Mouse (Mus musculus) stomach, embryonic 15.5 days (tissue): ENCODE measurements at regions not wholly inside any gene's neighbourhood (a gene's known extent, or its start where the extent isn't known, plus 50 kb on each side); places are given as distances from the start of the nearest gene placed in this dataset.
"Not testable (repeated sequence)": the region's sequence is repeated elsewhere in the genome, so short reads cannot be mapped to it uniquely, and the experiment has no call there.

Source experiments
- ATAC-seq: fragments of 200-750 bp; cut with Nextera tagmentation; 2 replicates; pipeline ENCODE4 v1.8.0; 2017; ENCODE audit warnings: low read depth, moderate number of reproducible peaks, moderate TSS enrichment; ENCODE audit not compliant: insufficient read depth, low FRiP score
- H3K27ac ChIP-seq: fragments of 300-500 bp; sonication (generic); 2 replicates; pipeline ENCODE4 v1.5.1; 2015; ENCODE audit warnings: mild to moderate bottlenecking, inconsistent platforms
- H3K27me3 ChIP-seq: fragments of 300-500 bp; sonication (generic); replicated peaks from 2 replicates; pipeline ENCODE4 v1.6.1; 2015; ENCODE audit warnings: inconsistent platforms
- H3K36me3 ChIP-seq: fragments of 300-500 bp; sonication (generic); 2 replicates; pipeline ENCODE4 v1.6.1; 2015; ENCODE audit warnings: inconsistent platforms
- H3K4me1 ChIP-seq: fragments of 300-500 bp; sonication (generic); 2 replicates; pipeline ENCODE4 v1.6.1; 2015; ENCODE audit warnings: inconsistent platforms
- H3K4me2 ChIP-seq: fragments of 300-500 bp; sonication (generic); 2 replicates; pipeline ENCODE4 v1.6.1; 2015; ENCODE audit warnings: mild to moderate bottlenecking, inconsistent platforms
- H3K4me3 ChIP-seq: fragments of 300-500 bp; sonication (generic); replicated peaks from 2 replicates; pipeline ENCODE4 v1.5.1; 2015; ENCODE audit warnings: inconsistent platforms
- H3K9ac ChIP-seq: fragments of 300-500 bp; sonication (generic); 2 replicates; pipeline ENCODE4 v1.6.1; 2015; ENCODE audit warnings: inconsistent platforms
- H3K9me3 ChIP-seq: fragments of 300-500 bp; sonication (generic); 2 replicates; pipeline ENCODE4 v1.6.1; 2016; ENCODE audit warnings: inconsistent platforms
- WGBS: fragments of 180-500 bp; shearing (Covaris S2); methylation state at CpG from one replicate; pipeline ENCODE4 v1.1.7; 2015; 5-methylcytosine and 5-hydroxymethylcytosine counted together

GRCm38 (mm10) chr13:3035291-3035690 is 502.6 kb upstream of the Gdi2 start:
- ATAC-seq, H3K27ac ChIP-seq, H3K36me3 ChIP-seq, H3K9ac ChIP-seq, H3K4me3 ChIP-seq, H3K27me3 ChIP-seq, H3K4me1 ChIP-seq, H3K4me2 ChIP-seq, H3K9me3 ChIP-seq: not testable (repeated sequence)

GRCm38 (mm10) chr13:3037010-3037409 is 500.9 kb upstream of the Gdi2 start:
- H3K27me3 ChIP-seq, H3K4me2 ChIP-seq, H3K4me1 ChIP-seq, H3K36me3 ChIP-seq, H3K4me3 ChIP-seq, H3K9me3 ChIP-seq, H3K27ac ChIP-seq, H3K9ac ChIP-seq: not testable (repeated sequence)
- 0 out of 2 replicates have a peak, but pooled peaks have one; percentile 31 for ATAC-seq
- WGBS = 34% methylated on average over 1 of the region's 1 CpGs

GRCm38 (mm10) chr13:3046381-3047105 is 491.3 kb upstream of the Gdi2 start:
- H3K36me3 ChIP-seq, H3K9me3 ChIP-seq, H3K27ac ChIP-seq, H3K4me1 ChIP-seq, H3K9ac ChIP-seq, ATAC-seq, H3K27me3 ChIP-seq, H3K4me2 ChIP-seq, H3K4me3 ChIP-seq: not testable (repeated sequence)
- 85% methylated on average over 9 of the region's 9 CpGs for WGBS

DNA sequence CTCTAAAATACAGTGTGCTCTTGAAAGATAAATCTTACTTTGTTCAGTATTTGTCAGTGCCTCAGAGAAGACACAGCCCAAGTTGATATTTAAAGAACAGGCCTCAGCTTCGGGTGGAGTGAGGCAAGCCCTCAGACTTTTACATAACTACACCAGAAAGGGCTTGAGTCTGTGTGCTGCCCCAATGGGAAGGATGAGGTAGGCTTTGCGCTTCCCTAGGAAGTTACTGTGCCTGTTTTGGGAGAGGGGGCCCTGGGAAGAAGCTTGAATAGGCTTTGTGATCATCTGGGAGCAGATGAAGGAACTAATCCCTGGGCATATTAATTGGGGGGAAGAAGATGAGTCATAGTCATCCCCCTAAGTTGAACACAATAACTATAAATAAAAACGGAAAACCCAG is 454.4 kb upstream of the Gdi2 start:
- not testable (repeated sequence) for H3K4me3 ChIP-seq, H3K4me1 ChIP-seq, H3K36me3 ChIP-seq, H3K9ac ChIP-seq, H3K27me3 ChIP-seq, H3K27ac ChIP-seq, H3K4me2 ChIP-seq, ATAC-seq, H3K9me3 ChIP-seq
- WGBS = 76% methylated on average over 3 of the region's 3 CpGs

GRCm38 (mm10) chr13:3089971-3090370 is 447.9 kb upstream of the Gdi2 start:
- ATAC-seq, H3K9me3 ChIP-seq: not testable (repeated sequence)
- 80% methylated on average over 7 of the region's 7 CpGs for WGBS

DNA sequence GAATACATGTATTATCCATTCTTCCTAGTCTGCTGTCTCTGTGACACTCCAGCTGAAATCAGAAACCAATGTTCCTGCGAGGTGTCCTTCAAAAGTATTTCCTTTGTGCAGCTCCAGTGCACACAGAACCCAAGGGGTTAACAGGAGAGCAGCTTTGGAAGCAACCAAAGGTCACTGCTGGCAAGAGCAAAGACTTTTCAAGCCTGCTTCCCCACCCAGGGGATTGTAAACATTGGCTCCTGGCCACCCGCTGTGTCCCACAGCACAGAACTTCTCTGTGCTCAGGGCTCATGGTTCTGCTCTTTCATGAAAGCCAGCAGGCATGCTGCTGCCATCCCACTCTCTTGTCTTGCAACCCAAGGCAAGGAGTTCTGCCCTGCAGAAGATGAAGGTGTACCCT is 431.3 kb upstream of the Gdi2 start:
- not testable (repeated sequence) for ATAC-seq, H3K4me2 ChIP-seq
- WGBS = 23% methylated on average over 2 of the region's 2 CpGs

More at GRCm38 (mm10) chr13:3089971-3090370, 447.9 kb upstream of the Gdi2 start:
- not testable (repeated sequence) for H3K4me1 ChIP-seq, H3K27me3 ChIP-seq, H3K36me3 ChIP-seq, H3K4me3 ChIP-seq, H3K27ac ChIP-seq, H3K4me2 ChIP-seq, H3K9ac ChIP-seq

GRCm38 (mm10) chr13:3128150-3128549 is 409.7 kb upstream of the Gdi2 start:
- H3K9me3 ChIP-seq, H3K4me2 ChIP-seq, H3K4me1 ChIP-seq, H3K9ac ChIP-seq, ATAC-seq, H3K27me3 ChIP-seq, H3K4me3 ChIP-seq, H3K36me3 ChIP-seq, H3K27ac ChIP-seq: not testable (repeated sequence)
- WGBS = 24% methylated on average over 4 of the region's 4 CpGs

More for the DNA sequence above, 431.3 kb upstream of the Gdi2 start:
- not testable (repeated sequence) for H3K9ac ChIP-seq, H3K4me1 ChIP-seq, H3K4me3 ChIP-seq, H3K27ac ChIP-seq, H3K27me3 ChIP-seq, H3K36me3 ChIP-seq, H3K9me3 ChIP-seq

DNA sequence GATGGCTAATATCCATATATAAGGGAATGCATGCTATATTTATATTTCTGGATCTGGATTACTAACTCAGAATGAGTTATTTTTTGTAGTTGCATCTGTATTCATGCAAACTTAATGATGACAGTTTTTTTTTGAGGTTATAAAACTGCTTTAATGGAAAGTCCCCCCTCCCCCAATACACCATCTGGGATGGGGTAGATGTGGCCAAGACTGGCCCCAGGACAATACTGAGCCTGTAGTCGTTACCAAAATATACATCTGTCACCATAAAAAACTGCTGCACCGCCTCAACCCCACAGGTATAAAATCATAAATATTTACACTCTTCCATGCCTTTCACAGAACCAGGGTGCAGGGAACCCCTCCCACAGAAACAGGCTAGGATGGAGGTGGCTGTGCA is 400.6 kb upstream of the Gdi2 start:
- H3K4me1 ChIP-seq, H3K36me3 ChIP-seq, H3K27ac ChIP-seq, H3K9ac ChIP-seq, H3K4me3 ChIP-seq, H3K4me2 ChIP-seq, H3K9me3 ChIP-seq, ATAC-seq, H3K27me3 ChIP-seq: not testable (repeated sequence)
- WGBS = 63% methylated on average over 2 of the region's 2 CpGs

DNA sequence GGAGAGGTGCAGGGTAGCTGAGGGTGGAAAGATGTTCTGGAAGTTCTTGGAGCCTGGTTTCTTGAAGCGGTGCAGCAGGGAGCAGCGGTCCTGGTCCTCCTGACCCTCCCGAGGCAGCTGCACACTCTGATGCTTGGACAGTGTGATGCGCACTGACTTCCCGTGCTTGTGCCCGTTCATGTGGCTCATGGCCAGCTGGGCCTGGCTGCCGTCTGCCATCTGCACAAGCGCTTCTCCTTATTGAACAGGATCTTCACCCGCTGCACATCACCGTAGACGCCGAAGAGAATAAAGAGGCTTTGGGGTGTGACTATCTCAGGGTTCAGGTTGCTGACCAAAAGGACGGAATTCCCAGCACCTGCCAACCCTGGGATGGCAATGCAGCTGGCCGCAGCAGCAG is 399.2 kb upstream of the Gdi2 start:
- Histone ChIP-seq H3K9ac (no peak overlapping the region), H3K27ac (no peak overlapping the region), H3K36me3 (no peaks in the 10 kb centered on the region), H3K9me3 (no peaks in the 10 kb centered on the region), H3K4me2 (no peak overlapping the region), H3K4me1 (no peaks in the 10 kb centered on the region), H3K4me3 (no peak overlapping the region), H3K27me3 (no peaks in the 10 kb centered on the region)
- WGBS = 92% methylated on average over 14 of the region's 14 CpGs
- ATAC-seq = no peak

- H3K4me2 ChIP-seq, H3K27ac ChIP-seq, ATAC-seq, H3K36me3 ChIP-seq, H3K27me3 ChIP-seq, H3K9me3 ChIP-seq, H3K9ac ChIP-seq, H3K4me3 ChIP-seq, H3K4me1 ChIP-seq: not testable (repeated sequence)
- WGBS = 75% methylated on average over 1 of the region's 1 CpGs
Measured at GRCm38 (mm10) chr13:3145513-3145912, 392.4 kb upstream of the Gdi2 start.
